Mouse (Mus musculus) small intestine, adult 2 months (tissue): ENCODE data around the gene Pkp3. TPM values are rescaled to one million over a fixed set of nuclear protein-coding genes. Genes with fewer than 3 reads are reported as not detected.
A peak's percentile ranks its signal among the peaks of the same experiment; 100 is the strongest.

ENCODE experiments used
- H3K27ac ChIP-seq: fragments of 200-500 bp; 2 replicates; pipeline ENCODE4 v1.5.1; 2012; ENCODE audit warnings: low read depth, low read length, control low read depth, inconsistent platforms; ENCODE audit not compliant: insufficient read depth
- H3K27me3 ChIP-seq: fragments of 200-500 bp; 2 replicates; pipeline ENCODE4 v1.6.1; 2012; ENCODE audit warnings: mild to moderate bottlenecking, moderate library complexity, low read length, inconsistent platforms; ENCODE audit not compliant: control insufficient read depth, insufficient read depth
- H3K36me3 ChIP-seq: fragments of 200-500 bp; 2 replicates; pipeline ENCODE4 v1.6.1; 2012; ENCODE audit warnings: mild to moderate bottlenecking, low read length, control low read depth, inconsistent platforms; ENCODE audit not compliant: control insufficient read depth, insufficient read depth
- H3K4me1 ChIP-seq: fragments of 200-500 bp; 2 replicates; pipeline ENCODE4 v1.6.1; 2012; ENCODE audit warnings: low read length, inconsistent platforms, mixed read lengths; ENCODE audit not compliant: control insufficient read depth, insufficient read depth, insufficient read length
- H3K4me3 ChIP-seq: fragments of 200-500 bp; 2 replicates; pipeline ENCODE4 v1.5.1; 2012; ENCODE audit warnings: low read depth, mild to moderate bottlenecking, control low read depth, inconsistent platforms, low read length, moderate library complexity
- CTCF ChIP-seq: fragments of 200-500 bp; IDR thresholded peaks from 2 replicates; pipeline ENCODE4 v1.5.1; 2012; ENCODE audit warnings: low read depth, mild to moderate bottlenecking, control low read depth, inconsistent platforms, low read length, moderate library complexity, mixed read lengths; ENCODE audit not compliant: insufficient replicate concordance, insufficient read length; ENCODE audit errors: extremely low read depth
- POLR2A ChIP-seq: fragments of 200-500 bp; IDR thresholded peaks from 2 replicates; pipeline ENCODE4 v1.6.1; 2012; ENCODE audit warnings: low read depth, mild to moderate bottlenecking, control low read depth, inconsistent platforms, low read length, moderate library complexity
- WGBS: fragments of 180-500 bp; shearing (Covaris S2); methylation state at CpG from one replicate; pipeline ENCODE4 v1.1.7; 2018; 5-methylcytosine and 5-hydroxymethylcytosine counted together
- polyA plus RNA-seq: library from polyadenylated mRNA; depleted of rRNA; stranded (reverse); fragments of >200 nt; gene quantifications from 2 replicates; pipeline ENCODE4 v1.2.3, GENCODE M21; 2012

Pkp3 gene
- polyA plus RNA-seq, 1 experiment, result 236 TPM

DNA sequence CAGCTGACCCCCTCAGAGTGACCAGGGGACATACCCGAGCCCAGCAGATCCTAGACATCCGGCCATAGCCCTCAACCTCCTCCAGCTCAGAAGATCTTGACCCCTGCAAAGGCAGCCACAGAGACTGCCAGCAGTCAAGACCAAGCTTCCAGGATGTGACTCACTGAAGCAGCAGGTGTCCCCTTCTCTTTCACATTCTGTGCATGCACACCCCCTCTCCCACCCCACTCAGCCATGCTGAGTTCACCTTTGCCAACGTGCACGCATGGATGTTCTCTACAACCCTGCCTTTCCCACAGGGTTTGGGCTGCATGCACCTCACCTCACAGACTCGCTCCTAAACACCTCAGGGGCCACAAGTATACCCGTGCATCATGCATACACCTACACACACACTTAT, 18.0 kb downstream of the Pkp3 start:
- 85% methylated on average over 6 of the region's 6 CpGs for WGBS
- Histone ChIP-seq H3K27me3 (no peaks in the 10 kb centered on the region), H3K27ac (peak overlapping the region; percentile 63), H3K36me3 (peaks cover 6% of the 10 kb centered on the region), H3K4me3 (peak overlapping the region; percentile 51), H3K4me1 (peaks cover 10% of the 10 kb centered on the region)
- TF ChIP-seq POLR2A (no peak), CTCF (no peak)

DNA sequence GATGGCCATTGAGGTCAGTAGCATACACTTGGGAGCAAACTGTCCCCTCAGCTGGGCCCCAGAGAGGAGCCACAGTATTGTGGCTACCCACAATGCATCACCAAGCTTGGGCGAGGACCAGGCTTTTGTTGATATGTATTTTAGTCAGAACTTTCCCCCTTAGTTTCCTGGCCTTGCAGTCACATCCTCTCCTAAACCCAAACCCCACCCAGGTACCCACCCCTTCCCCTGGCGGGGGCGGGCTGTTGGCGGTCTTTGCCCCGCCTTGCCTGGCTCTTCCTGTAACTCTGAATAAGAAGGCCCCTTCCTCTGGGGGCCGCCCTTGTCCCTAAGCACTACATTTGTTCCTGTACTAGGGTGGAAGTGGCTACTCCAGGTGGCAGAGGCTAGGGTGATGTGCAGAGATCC, 18.6 kb downstream of the Pkp3 start:
- TF ChIP-seq POLR2A, result no peak
- TF ChIP-seq CTCF, result no peak
- Histone ChIP-seq H3K4me3 (peak overlapping the region; percentile 51), H3K36me3 (peaks cover under 1% of the 10 kb centered on the region), H3K27ac (peak overlapping the region; percentile 63), H3K27me3 (no peaks in the 10 kb centered on the region), H3K4me1 (peaks cover 10% of the 10 kb centered on the region)
- WGBS, result 56% methylated on average over 6 of the region's 6 CpGs

DNA sequence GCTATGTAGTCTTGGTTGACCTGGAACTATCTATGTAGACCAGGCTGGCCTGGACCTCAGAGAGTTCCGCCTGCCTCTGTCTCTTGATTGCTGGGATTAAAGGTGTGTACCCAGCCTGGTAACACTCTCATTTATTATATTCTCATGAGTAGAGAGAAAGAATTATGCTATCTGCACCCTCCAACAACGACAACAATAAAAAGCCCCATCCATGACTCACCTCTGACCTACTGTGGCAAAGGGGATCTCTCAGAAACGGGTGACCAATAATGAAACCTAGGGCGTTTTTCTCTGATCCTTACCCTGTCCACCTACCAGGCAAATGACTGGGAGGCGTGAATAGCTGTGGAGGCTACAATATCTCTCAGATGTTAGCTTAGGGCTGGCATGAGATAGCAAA, 19.2 kb downstream of the Pkp3 start:
- TF ChIP-seq CTCF, result no peak
- no peak for TF ChIP-seq POLR2A
- peak overlapping the region; percentile 22; the same call in 1 of the 2 replicates for H3K27ac ChIP-seq
- H3K4me3 ChIP-seq, result no peak overlapping the region
- peaks cover 7% of the 10 kb centered on the region for H3K4me1 ChIP-seq
- H3K27me3 ChIP-seq, result no peaks in the 10 kb centered on the region
- WGBS, result 73% methylated on average over 5 of the region's 5 CpGs
- peaks cover under 1% of the 10 kb centered on the region; the same call in 1 of the 2 replicates for H3K36me3 ChIP-seq

DNA sequence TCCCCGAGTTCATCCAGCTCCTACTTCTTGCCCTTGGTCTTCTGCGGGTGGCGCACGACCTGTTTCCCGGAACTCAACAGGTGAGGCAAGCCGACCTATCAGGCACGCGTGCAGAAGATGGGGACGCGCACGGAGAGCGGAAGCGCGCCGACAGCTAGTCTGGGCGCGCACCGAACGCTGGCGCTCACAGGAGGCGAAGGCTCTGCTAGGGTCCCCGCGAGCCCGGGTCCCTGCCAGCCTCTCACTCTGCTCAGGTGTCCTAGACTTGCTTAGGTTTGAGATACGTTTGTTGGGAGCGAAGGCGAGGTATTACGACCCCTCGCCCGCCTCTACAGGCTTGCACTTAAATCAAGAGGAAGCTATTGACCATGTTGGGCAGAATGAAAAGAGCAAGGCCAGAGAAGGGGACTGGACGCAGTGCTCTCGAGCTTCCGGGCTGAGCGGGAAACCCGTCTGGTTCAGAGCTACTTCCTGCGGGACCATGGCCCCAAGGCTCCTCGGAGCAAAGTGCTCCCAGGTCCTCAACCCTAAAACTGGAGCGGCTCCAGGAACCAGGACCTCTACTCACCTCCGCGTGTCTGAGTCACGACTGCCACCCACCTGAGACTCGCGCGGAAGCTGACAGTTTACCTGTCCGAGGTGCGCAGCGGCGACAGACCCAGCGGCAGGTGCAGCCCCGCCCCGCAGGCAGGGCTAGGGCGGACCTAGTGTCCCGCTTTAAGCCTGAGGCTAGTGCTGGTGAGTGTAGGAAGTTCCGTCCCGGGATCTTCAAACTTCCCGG, 22.1 kb downstream of the Pkp3 start, which contains the start of gene Sigirr:
TSS of gene Sigirr (minus strand) at position 662 of the 781 bp plus-strand sequence.
- TF ChIP-seq CTCF (no peak), POLR2A (peak; percentile 62; the same call in 1 of the 2 replicates)
- Histone ChIP-seq H3K27ac (peak within 1 kb of the TSS; percentile 83), H3K27me3 (no peaks in the 10 kb centered on the region), H3K4me1 (peaks cover 4% of the 10 kb centered on the region; the same call in 1 of the 2 replicates), H3K4me3 (peak within 1 kb of the TSS; percentile 61), H3K36me3 (peaks cover 12% of the 10 kb centered on the region; the same call in 1 of the 2 replicates)
- WGBS, result 2% methylated on average over 56 of the region's 56 CpGs

DNA sequence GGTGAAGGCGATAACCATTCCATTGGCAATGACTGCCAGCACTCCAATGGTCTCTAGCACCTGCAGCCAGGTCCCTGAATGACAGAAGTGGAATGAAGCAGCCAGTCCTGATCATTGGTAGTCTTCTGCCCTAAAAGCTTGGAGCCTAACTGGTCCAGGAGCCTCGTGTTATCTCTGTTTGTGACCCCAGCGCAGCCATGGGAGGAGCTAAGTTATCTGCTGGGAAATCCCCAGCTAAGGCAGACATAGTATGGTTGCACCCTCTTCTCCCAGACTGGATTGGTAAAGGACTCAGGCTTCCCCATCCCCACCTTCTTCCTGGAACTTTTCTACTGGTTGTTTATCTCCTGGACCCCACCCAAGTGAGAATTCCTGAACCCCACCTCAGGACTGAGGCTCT, 25.1 kb downstream of the Pkp3 start:
- TF ChIP-seq POLR2A (no peak), CTCF (no peak)
- no peak overlapping the region for H3K4me3 ChIP-seq
- 0 out of 2 replicates have a peak, but pooled peaks cover 4% of the 10 kb centered on the region for H3K4me1 ChIP-seq
- H3K27me3 ChIP-seq, result no peaks in the 10 kb centered on the region
- no peak overlapping the region for H3K27ac ChIP-seq
- 56% methylated on average over 3 of the region's 3 CpGs for WGBS
- H3K36me3 ChIP-seq, result peaks cover 34% of the 10 kb centered on the region

DNA sequence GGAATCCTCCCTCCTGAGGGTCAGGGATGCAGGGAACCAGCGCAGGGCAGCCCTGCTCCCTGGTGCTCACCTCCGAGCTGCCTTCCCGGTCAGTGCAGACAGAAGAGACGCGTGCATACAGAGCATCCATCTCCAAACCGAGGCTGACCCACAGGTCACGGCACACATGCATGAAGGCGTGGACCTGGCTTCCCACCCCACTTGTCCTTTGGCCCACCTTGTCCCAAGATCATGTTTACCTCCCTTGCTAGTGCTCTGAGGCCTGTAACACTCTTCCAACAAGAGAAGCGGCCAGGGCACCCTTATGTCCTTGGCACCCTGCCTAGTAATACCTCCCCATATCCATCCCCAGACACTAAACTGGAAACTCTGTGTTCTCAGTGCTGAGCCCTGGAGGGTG, 37.9 kb downstream of the Pkp3 start:
- peaks cover 20% of the 10 kb centered on the region for H3K4me1 ChIP-seq
- peak overlapping the region; percentile 77 for H3K4me3 ChIP-seq
- no peaks in the 10 kb centered on the region for H3K27me3 ChIP-seq
- H3K27ac ChIP-seq, result 0 out of 2 replicates have a peak overlapping the region, but pooled peaks have one; percentile 74
- TF ChIP-seq CTCF (no peak), POLR2A (no peak)
- 55% methylated on average over 9 of the region's 9 CpGs for WGBS
- H3K36me3 ChIP-seq, result 0 out of 2 replicates have a peak, but pooled peaks cover 2% of the 10 kb centered on the region

DNA sequence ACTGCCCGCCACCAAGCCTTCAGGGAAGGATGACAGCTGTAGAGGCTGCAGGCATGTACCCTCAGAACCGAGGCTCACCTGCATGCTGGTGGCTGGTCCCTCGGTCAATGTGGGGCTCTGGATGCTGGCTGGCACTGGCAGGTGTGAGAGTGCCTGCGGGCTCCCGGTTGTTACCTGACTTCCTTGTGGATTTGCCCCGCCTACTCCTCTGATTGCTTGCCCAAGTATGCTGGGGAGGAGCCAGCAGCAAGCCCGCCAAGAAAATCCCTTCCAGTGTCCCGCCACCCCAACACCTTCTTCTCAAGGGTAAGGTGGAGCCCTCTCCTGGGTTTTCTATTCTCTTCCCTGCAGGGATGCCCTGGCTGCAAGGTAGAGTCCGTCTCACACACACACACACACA, 39.6 kb downstream of the Pkp3 start, which contains the start of gene Ano9:
TSS of gene Ano9 (minus strand) at position 171 of the 400 bp plus-strand sequence.
- H3K36me3 ChIP-seq, result no peaks in the 10 kb centered on the region
- TF ChIP-seq POLR2A (peak; percentile 84), CTCF (no peak)
- 14% methylated on average over 9 of the region's 9 CpGs for WGBS
- no peaks in the 10 kb centered on the region for H3K27me3 ChIP-seq
- peaks cover 22% of the 10 kb centered on the region for H3K4me1 ChIP-seq
- peak within 1 kb of the TSS; percentile 93 for H3K27ac ChIP-seq
- H3K4me3 ChIP-seq, result peak within 1 kb of the TSS; percentile 77
